Mouse (Mus musculus) heart, postnatal 0 days (tissue): ENCODE measurements around the gene Fat3.

Source experiments
- CTCF ChIP-seq: IDR thresholded peaks from 2 replicates; pipeline ENCODE4 v1.5.1; 2016; ENCODE audit warnings: antibody characterized with exemption, control low read depth, low read depth
- EP300 ChIP-seq: IDR thresholded peaks from 2 replicates; pipeline ENCODE4 v1.6.1; 2016; ENCODE audit warnings: antibody characterized with exemption, low read depth

DNA sequence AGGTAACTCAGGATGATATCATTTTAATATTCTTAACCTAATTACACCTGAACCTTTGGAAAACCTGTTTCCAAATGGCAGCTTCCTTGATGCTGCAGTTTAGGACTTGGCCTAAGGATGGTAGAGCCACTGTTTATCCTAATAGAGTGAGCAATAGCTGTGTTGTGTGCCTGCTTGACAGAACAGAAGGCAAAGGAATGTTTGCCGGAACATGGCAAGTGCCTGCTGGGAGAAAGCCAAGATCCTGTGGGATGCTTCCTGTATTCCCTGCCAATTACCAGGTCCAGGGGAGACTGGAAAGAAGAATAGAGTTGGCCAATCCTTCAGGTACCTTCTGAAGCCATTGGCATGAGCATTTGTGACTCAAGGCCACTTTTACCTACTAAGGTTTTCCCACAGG is 300.1 kb downstream of the Fat3 start:
- no peak for TF ChIP-seq CTCF
- no peak for TF ChIP-seq EP300
